Mouse (Mus musculus) hindlimb bud, embryonic 11.5 days (tissue): ENCODE measurements around the gene Lrp3.

Experiments
- DNase-seq: peaks from one replicate; pipeline ENCODE4 v3.0.0-alpha.2; 2012; ENCODE audit warnings: low read depth, low spot score; ENCODE audit errors: extremely low spot score

Gene Lrp3

GRCm38 (mm10) chr7:35191276-35191675 is 24.0 kb downstream of the Lrp3 start:
- no peak for DNase-seq

- no peak for DNase-seq
Measured at GRCm38 (mm10) chr7:35189699-35190098, 25.6 kb downstream of the Lrp3 start.

GRCm38 (mm10) chr7:35185889-35186569 is 29.3 kb downstream of the Lrp3 start, which contains the start of gene Slc7a10:
TSS of gene Slc7a10 (plus strand) at chr7:35186385.
- DNase-seq: no peak

GRCm38 (mm10) chr7:35184833-35185724 is 30.2 kb downstream of the Lrp3 start:
- DNase-seq: no peak

- DNase-seq: no peak
Measured at GRCm38 (mm10) chr7:35176412-35177381, 38.6 kb downstream of the Lrp3 start.

GRCm38 (mm10) chr7:35175533-35175932 is 39.8 kb downstream of the Lrp3 start:
- no peak for DNase-seq

- DNase-seq: no peak
Measured at GRCm38 (mm10) chr7:35172519-35172918, 42.8 kb downstream of the Lrp3 start.

GRCm38 (mm10) chr7:35171867-35172382 is 43.4 kb downstream of the Lrp3 start:
- DNase-seq: peak; percentile 90

GRCm38 (mm10) chr7:35169341-35169740 is 46.0 kb downstream of the Lrp3 start:
- DNase-seq: peak; percentile 84

- DNase-seq: no peak
Measured at GRCm38 (mm10) chr7:35167925-35168324, 47.4 kb downstream of the Lrp3 start.

- DNase-seq: no peak
Measured at GRCm38 (mm10) chr7:35166988-35167387, 48.3 kb downstream of the Lrp3 start.

- no peak for DNase-seq
Measured at GRCm38 (mm10) chr7:35164131-35164530, 51.2 kb downstream of the Lrp3 start.

- no peak for DNase-seq
Measured at GRCm38 (mm10) chr7:35163600-35163999, 51.7 kb downstream of the Lrp3 start.

GRCm38 (mm10) chr7:35162443-35162842 is 52.9 kb downstream of the Lrp3 start:
- no peak for DNase-seq

- DNase-seq: no peak
Measured at GRCm38 (mm10) chr7:35157512-35157911, 57.8 kb downstream of the Lrp3 start.

GRCm38 (mm10) chr7:35156561-35157477 is 58.5 kb downstream of the Lrp3 start:
- DNase-seq: no peak

GRCm38 (mm10) chr7:35154449-35154848 is 60.8 kb downstream of the Lrp3 start:
- DNase-seq: no peak

GRCm38 (mm10) chr7:35150860-35151259 is 64.4 kb downstream of the Lrp3 start:
- no peak for DNase-seq
